Mouse (Mus musculus) embryonic facial prominence, embryonic 10.5 days (tissue): ENCODE measurements around the gene Hip1r. TPM values are rescaled to one million over a fixed set of nuclear protein-coding genes. Genes with fewer than 3 reads are reported as not detected.

Experiments used
- DNase-seq: peaks from one replicate; pipeline ENCODE4 v3.0.0-alpha.2; 2017; ENCODE audit warnings: low spot score
- H3K27ac ChIP-seq: fragments of 300-500 bp; sonication (generic); replicated peaks from 2 replicates; pipeline ENCODE4 v1.5.1; 2016; ENCODE audit warnings: mild to moderate bottlenecking
- H3K27me3 ChIP-seq: fragments of 300-500 bp; sonication (generic); replicated peaks from 2 replicates; pipeline ENCODE4 v1.6.1; 2016; ENCODE audit warnings: low read depth, mild to moderate bottlenecking; ENCODE audit not compliant: poor library complexity, severe bottlenecking
- H3K36me3 ChIP-seq: fragments of 300-500 bp; sonication (generic); replicated peaks from 2 replicates; pipeline ENCODE4 v1.6.1; 2016; ENCODE audit warnings: mild to moderate bottlenecking, moderate library complexity
- H3K4me1 ChIP-seq: fragments of 300-500 bp; sonication (generic); 2 replicates; pipeline ENCODE4 v1.6.1; 2016
- H3K4me3 ChIP-seq: fragments of 300-500 bp; sonication (generic); 2 replicates; pipeline ENCODE4 v1.5.1; 2016; ENCODE audit warnings: mild to moderate bottlenecking, moderate library complexity
- H3K9me3 ChIP-seq: fragments of 300-500 bp; sonication (generic); 2 replicates; pipeline ENCODE4 v1.6.1; 2016; ENCODE audit warnings: mild to moderate bottlenecking
- WGBS: fragments of 180-500 bp; shearing (Covaris S2); methylation state at CpG from one replicate; pipeline ENCODE4 v1.1.7; 2016; 5-methylcytosine and 5-hydroxymethylcytosine counted together
- polyA plus RNA-seq: library from polyadenylated mRNA; unstranded; fragments of >200 nt; fragmentation: Nextera tagmentation; extraction: Ambion mirVana; gene quantifications from 2 replicates; pipeline ENCODE4 v1.2.1, GENCODE M21; 2016

The Hip1r gene
- polyA plus RNA-seq, 1 experiment from 2014 or later: 8.5 TPM

DNA sequence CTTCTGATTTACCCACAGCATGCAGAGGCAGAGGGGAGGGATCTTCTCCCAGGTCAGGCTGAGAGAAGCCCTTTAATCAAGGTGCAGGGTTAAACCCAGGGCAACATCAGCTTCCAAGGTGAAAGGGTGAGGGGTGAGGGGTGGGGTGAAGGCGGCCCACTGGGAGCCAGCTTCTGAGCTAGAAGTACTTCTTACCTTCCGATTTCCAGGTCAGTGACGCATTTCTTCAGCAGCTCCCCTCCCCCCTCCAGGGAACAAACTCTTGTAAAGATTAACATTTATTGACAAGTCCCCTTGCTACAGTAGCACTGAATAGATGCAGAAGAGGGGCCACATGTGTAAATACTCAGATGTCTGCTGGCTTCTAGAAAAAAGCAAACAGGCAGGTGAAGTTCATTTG is 3.8 kb downstream of the Hip1r start:
- Histone ChIP-seq H3K4me3 (no peak overlapping the region), H3K27ac (no peak overlapping the region; the same call in 1 of the 2 replicates), H3K27me3 (peaks cover 45% of the 10 kb centered on the region), H3K36me3 (no peaks in the 10 kb centered on the region), H3K9me3 (no peaks in the 10 kb centered on the region), H3K4me1 (peaks cover 57% of the 10 kb centered on the region)
- no peak for DNase-seq
- WGBS: 37% methylated on average over 3 of the region's 3 CpGs

DNA sequence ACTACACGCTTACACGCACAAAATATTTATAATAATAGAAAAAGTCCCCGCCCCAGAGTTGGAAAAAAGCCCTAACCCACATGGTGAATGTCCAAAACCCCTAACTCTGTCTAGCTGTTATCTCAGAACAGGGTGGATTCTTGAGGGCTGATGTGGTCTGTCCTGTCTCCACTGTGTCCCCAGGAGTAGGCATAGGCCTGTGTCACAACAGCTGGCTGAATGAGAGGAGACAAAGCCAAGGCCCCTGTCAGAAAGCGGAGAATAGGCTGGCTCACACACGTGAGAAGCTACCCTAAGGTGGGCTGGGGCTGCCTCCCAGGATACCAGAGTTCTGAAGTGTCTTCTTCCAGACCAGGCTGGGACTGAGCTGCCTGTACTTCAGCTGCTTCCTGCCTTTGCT is 4.7 kb downstream of the Hip1r start:
- H3K27ac ChIP-seq: no peak overlapping the region
- no peaks in the 10 kb centered on the region for H3K9me3 ChIP-seq
- H3K27me3 ChIP-seq: peaks cover 37% of the 10 kb centered on the region
- no peaks in the 10 kb centered on the region for H3K36me3 ChIP-seq
- peaks cover 59% of the 10 kb centered on the region for H3K4me1 ChIP-seq
- 83% methylated on average over 5 of the region's 5 CpGs for WGBS
- no peak overlapping the region for H3K4me3 ChIP-seq
- DNase-seq: no peak

DNA sequence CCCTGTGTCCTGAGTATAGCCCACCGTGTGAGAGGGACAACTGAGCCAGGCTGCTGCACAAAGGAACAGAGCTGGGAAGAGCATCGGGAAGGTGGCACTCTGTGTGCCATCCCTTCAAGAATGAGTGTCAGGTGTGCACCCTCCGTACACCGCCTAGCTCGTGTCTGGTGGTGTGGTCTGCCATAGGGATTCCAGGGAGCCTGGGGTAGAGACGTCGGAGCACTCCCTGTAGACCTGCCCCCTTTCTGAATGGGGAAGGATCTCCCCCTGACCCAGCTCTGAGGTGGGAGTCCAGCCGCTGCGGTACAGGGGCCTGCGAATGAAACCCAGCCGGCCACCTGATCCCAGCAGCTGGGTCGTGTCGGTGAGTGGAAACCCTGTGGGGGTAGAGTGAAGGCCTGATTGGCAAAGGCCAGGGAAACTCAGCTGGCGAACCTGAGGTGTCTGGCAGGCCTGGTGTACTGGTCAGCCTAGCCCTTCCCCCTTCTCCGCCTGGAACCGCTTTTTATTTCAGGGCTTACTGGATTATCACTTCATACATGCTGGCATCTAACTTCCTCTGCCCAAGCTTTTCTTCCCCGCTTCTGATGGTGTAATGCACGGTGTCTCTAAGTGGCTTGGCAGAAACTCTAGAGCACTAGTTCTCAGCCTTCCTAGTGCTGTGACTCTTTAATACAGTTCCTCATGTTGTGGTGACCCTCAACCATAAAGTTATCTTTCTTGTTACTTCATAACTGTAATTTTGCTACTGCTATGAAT is 6.0 kb downstream of the Hip1r start:
- no peaks in the 10 kb centered on the region for H3K36me3 ChIP-seq
- H3K27me3 ChIP-seq: peaks cover 30% of the 10 kb centered on the region
- DNase-seq: no peak
- H3K4me3 ChIP-seq: no peak overlapping the region
- 79% methylated on average over 18 of the region's 18 CpGs for WGBS
- H3K9me3 ChIP-seq: no peaks in the 10 kb centered on the region
- H3K4me1 ChIP-seq: peaks cover 53% of the 10 kb centered on the region
- H3K27ac ChIP-seq: peak overlapping the region; percentile 48

DNA sequence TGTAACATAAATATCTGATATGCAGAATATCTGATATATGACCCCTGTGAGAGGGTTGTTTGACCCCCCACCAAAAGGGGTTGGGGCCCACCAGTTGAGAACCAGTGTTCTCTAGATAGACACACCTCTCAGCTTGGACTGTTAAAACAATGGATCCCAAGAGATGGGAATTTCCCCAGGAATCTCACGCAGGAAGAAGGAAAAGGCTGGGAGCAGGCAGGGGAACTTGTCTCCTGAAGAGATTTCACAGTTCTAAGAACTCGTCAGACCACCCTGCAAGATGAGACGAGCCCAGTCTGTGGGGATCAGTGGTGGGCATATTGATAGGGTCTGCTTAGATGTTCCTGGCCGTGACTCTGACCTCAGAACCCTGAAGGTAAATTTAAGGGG is 6.5 kb downstream of the Hip1r start:
- H3K36me3 ChIP-seq: no peaks in the 10 kb centered on the region
- H3K9me3 ChIP-seq: no peaks in the 10 kb centered on the region
- no peak for DNase-seq
- H3K27ac ChIP-seq: no peak overlapping the region
- 59% methylated on average over 4 of the region's 4 CpGs for WGBS
- no peak overlapping the region for H3K4me3 ChIP-seq
- peaks cover 49% of the 10 kb centered on the region for H3K4me1 ChIP-seq
- peaks cover 25% of the 10 kb centered on the region for H3K27me3 ChIP-seq

DNA sequence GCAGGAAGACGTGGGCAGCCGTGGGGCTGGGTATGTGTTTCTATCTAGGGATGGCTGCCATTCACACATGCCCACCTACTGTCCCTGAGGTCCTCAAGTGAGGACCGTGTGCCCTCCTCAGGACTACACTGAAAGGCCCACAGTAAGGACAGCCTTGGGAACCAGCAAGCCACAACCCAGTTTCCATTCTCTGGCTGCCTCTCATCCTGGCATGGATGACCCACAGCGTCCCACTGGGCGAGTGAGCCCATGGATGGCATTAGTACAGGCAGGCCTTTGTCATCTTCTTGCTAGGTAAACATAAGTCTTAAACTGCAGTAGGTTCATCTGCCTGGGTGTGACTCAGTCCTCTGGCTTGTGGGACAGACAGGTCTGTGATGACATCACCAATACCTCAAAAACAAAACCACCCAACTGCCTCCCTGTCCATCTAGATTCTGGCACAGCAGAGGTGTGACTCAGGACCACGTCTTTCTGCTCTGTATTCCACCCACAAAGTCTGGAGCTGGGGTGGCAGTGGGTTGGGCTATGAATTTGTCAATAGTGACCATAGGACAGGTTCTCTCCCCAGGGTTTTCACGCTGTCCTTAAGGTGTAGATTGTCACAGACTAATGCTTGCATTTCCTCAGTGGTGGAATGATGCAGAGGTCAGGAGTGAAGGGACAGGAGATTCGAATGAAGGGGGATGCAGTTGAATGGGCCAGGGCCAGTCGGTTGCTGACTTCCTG is 7.3 kb downstream of the Hip1r start:
- peaks cover 52% of the 10 kb centered on the region for H3K4me1 ChIP-seq
- H3K27me3 ChIP-seq: peaks cover 18% of the 10 kb centered on the region
- H3K27ac ChIP-seq: no peak overlapping the region
- H3K36me3 ChIP-seq: no peaks in the 10 kb centered on the region
- no peak overlapping the region for H3K4me3 ChIP-seq
- WGBS: 84% methylated on average over 9 of the region's 9 CpGs
- DNase-seq: no peak
- H3K9me3 ChIP-seq: no peaks in the 10 kb centered on the region

DNA sequence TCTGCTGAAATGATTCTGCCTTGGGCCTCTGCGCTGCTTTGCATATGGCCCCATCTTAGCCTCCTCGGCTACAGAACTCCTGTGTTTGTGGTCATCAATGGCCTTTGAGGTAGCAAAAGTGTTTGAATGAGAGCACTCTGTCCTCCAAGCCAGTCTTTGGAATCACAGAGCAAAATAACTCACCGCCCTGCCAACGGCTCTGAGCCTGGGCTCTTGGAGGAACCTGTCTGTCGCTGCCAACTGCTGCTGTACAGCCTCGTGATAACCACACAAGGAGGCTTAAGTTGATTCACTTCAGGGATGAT is 7.8 kb downstream of the Hip1r start:
- Histone ChIP-seq H3K36me3 (no peaks in the 10 kb centered on the region), H3K27me3 (peaks cover 12% of the 10 kb centered on the region; the same call in 1 of the 2 replicates), H3K4me3 (no peak overlapping the region), H3K27ac (no peak overlapping the region), H3K4me1 (peaks cover 48% of the 10 kb centered on the region), H3K9me3 (no peaks in the 10 kb centered on the region)
- WGBS: 81% methylated on average over 6 of the region's 6 CpGs
- no peak for DNase-seq

DNA sequence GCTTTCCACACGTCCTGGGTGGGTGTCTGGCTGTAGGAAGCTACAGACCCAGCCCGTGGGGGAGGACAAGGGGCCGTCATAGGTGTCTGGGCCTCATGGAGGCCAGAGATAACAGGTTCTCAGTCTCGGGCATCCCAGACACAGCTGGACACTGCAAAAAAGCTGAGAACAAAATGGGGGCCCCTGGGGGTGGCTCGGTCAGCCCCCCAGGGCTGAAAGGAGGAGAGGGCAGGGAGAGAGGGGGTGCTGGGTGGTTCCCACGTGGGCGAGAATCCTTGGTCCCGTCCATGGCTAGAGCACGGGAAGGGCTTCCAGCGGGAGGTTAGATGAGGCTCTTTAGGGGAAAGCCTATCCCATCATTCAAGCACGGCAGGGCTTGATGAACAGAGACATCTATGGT is 9.4 kb downstream of the Hip1r start:
- Histone ChIP-seq H3K4me1 (peaks cover 47% of the 10 kb centered on the region), H3K36me3 (no peaks in the 10 kb centered on the region), H3K27ac (no peak overlapping the region), H3K27me3 (0 out of 2 replicates have a peak, but pooled peaks cover 4% of the 10 kb centered on the region), H3K9me3 (no peaks in the 10 kb centered on the region), H3K4me3 (no peak overlapping the region)
- DNase-seq: no peak
- 83% methylated on average over 11 of the region's 11 CpGs for WGBS

DNA sequence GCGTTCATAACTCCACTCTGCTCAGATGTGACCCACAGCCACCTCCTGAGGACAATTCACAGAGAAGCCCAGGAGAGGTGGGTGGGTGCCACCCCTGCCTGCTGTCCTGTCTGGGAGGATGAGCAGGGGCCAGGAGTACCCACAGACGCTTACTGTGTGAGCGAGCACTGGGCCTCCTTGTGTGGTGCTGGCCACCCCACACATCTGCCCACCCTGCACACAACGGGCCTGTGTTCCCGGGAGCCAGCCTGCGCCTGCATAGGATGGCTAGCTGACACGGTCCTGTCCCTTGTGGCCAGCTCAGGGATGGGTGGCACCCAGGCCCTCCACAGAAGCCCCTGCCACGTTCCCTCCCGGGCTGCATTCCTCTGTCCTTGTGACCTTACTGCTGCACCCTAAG is 12.0 kb downstream of the Hip1r start:
- H3K4me1 ChIP-seq: peaks cover 44% of the 10 kb centered on the region
- H3K36me3 ChIP-seq: no peaks in the 10 kb centered on the region; the same call in 1 of the 2 replicates
- no peak overlapping the region; the same call in 1 of the 2 replicates for H3K27ac ChIP-seq
- no peak for DNase-seq
- H3K27me3 ChIP-seq: no peaks in the 10 kb centered on the region
- no peak overlapping the region for H3K4me3 ChIP-seq
- 79% methylated on average over 9 of the region's 9 CpGs for WGBS
- H3K9me3 ChIP-seq: no peaks in the 10 kb centered on the region

DNA sequence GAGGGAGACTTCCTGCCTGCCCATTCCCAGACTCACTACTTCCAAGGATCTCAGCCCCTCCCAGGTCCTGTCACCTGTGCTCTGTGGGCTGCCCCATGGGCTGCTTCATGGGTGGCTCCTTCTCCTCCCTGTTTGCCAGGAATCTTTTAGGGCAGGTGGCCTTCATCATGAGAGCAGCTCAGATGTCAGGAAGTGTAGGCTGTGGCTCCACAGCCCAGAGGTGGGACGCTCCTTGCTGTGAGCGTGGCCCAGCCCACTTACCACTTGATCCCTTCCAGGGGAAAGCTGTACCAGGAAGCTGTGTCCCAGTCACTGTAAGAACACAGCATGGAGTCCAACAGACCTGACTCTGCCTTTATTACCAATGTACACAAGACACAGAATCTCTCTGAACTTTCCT is 13.5 kb downstream of the Hip1r start:
- no peaks in the 10 kb centered on the region; the same call in 1 of the 2 replicates for H3K36me3 ChIP-seq
- no peak overlapping the region for H3K4me3 ChIP-seq
- no peak for DNase-seq
- no peaks in the 10 kb centered on the region for H3K27me3 ChIP-seq
- 53% methylated on average over 2 of the region's 2 CpGs for WGBS
- no peak overlapping the region for H3K27ac ChIP-seq
- peaks cover 56% of the 10 kb centered on the region for H3K4me1 ChIP-seq
- no peaks in the 10 kb centered on the region for H3K9me3 ChIP-seq

DNA sequence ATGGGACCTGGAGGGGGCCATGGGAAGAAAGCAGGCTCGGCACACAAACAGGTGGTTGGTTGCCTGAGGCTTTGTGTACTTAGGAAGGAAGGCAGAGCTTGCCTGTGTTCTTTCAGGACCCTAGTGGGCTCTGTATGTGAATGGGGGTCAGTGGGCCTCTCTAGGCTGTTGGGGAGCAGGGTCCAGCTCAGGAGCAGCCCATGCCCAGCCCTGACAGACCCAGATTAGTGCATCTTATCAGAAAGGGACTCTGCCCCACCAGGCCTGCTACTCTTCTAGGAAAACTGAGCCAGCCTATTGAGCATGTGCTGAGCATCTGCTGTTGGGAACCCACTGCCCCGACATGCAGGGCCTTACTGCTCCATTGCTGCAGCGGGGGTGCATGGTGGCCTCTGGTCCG is 14.1 kb downstream of the Hip1r start:
- H3K4me1 ChIP-seq: peaks cover 61% of the 10 kb centered on the region
- no peaks in the 10 kb centered on the region for H3K9me3 ChIP-seq
- 76% methylated on average over 4 of the region's 4 CpGs for WGBS

DNA sequence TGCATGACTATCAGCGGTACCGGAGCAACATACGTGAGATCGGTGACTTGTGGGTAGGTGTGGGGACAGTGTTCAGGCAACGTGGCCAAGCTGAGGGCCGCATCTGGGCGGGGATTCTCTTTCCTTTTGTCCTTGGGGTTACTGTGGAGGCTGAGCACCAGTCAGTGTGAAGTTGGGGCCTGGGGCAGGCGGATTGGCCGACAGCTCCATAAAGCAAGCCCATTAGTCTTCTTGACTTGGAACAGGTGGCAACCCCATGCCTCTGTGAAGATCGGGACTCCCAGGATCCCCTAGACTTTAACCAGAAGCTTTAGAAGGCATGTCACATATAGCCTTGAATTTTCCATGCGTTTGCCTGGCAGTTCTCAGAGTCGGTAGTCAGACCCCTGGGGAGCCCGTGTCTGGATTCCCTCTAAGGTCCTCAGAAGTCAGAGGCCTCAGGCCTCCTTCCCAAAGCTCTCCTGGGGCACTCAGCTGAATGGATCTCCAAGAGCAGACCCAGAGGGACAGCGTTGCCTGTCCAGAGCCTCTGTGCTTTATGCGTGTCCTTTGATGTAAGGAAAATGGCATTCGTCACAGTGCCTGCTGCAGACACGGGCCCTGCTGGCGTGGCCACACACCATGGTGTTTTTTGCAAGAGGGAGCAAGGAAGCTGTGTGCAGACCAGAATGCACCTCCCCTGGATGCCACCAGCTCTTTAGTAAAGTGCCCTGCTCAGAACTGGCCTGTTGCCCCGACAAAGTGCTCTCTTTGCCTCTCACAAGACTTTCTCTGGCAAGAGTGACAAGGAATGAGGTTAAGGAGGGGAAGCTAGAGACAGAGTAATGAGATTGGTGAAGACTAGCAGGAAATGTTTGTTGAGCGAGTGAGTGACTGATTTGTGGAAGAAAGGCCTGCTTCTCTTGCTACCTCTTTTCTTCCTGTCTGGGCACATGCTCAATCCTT is 16.8 kb downstream of the Hip1r start:
- H3K36me3 ChIP-seq: no peaks in the 10 kb centered on the region; the same call in 1 of the 2 replicates
- H3K9me3 ChIP-seq: no peaks in the 10 kb centered on the region
- DNase-seq: no peak
- H3K27ac ChIP-seq: no peak overlapping the region
- H3K4me1 ChIP-seq: peaks cover 57% of the 10 kb centered on the region
- 81% methylated on average over 20 of the region's 20 CpGs for WGBS
- H3K4me3 ChIP-seq: no peak overlapping the region
- no peaks in the 10 kb centered on the region; the same call in 1 of the 2 replicates for H3K27me3 ChIP-seq

More for the DNA sequence above, 14.1 kb downstream of the Hip1r start:
- no peaks in the 10 kb centered on the region; the same call in 1 of the 2 replicates for H3K36me3 ChIP-seq
- DNase-seq: no peak
- H3K27ac ChIP-seq: 0 out of 2 replicates have a peak overlapping the region, but pooled peaks have one; percentile 1
- H3K27me3 ChIP-seq: no peaks in the 10 kb centered on the region; the same call in 1 of the 2 replicates
- no peak overlapping the region for H3K4me3 ChIP-seq

DNA sequence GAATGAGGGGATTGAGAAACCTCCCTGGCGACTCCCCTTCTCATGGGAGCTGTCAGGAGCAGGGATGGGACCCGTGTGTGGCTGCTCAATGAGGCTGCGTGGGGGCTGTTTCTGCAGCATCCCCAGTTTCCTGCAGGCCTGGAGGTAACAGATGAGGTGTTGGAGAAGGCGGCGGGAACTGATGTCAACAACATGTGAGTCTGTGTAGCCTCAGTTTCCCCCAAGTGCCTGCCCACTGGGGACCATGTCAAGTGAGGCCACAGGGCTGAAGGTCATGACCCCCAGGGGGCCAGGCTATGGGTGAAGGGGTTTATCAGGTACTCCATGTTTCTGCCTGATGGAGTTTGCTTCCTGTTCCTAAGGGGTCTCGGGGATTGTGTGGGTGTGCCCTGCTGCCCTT is 17.9 kb downstream of the Hip1r start:
- no peaks in the 10 kb centered on the region; the same call in 1 of the 2 replicates for H3K27me3 ChIP-seq
- H3K4me1 ChIP-seq: peaks cover 61% of the 10 kb centered on the region
- H3K9me3 ChIP-seq: no peaks in the 10 kb centered on the region
- 83% methylated on average over 6 of the region's 6 CpGs for WGBS
- no peak overlapping the region for H3K27ac ChIP-seq
- H3K36me3 ChIP-seq: no peaks in the 10 kb centered on the region; the same call in 1 of the 2 replicates
- DNase-seq: no peak
- H3K4me3 ChIP-seq: no peak overlapping the region
